Mouse (Mus musculus): Measurements from ENCODE around the gene Ephx4. TPM values are rescaled to one million over a fixed set of nuclear protein-coding genes. Genes with fewer than 3 reads are reported as not detected.
"Not testable (repeated sequence)": the region's sequence is repeated elsewhere in the genome, so short reads cannot be mapped to it uniquely, and the experiment has no call there.

Ephx4 gene
- total and polyA plus RNA-seq, 2 experiments from 2014 or later = 3.4 to 3.8 TPM

DNA sequence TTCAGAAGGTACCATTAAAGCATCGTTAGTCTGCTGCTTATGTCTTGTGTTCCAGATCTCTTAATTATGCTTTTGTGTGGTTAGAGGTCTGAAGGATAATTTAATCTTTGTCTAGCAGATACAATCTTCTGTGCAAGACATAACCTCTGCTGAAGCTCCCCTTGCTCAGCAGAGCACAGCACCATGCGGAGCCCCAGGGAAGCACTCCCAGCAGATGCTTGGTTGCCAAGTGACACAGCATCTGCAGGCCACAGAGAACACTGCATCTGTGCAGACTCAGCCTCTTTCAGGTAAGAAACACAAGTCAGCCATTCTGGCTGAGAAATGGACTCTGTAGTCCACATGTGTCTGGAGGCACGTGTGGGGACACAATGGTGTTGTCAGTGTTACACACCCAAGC is 32.5 kb upstream of the Ephx4 start:
- peak; percentile 17 for DNase-seq (ENCODE audit: low spot score)
- TF ChIP-seq CTCF (IDR thresholded peaks at IDR 0.05) = no peak

GRCm38 (mm10) chr5:107371335-107371734 is 31.2 kb upstream of the Ephx4 start:
- no peak for ATAC-seq (ENCODE audit: low FRiP score)
- 91% methylated on average over 5 of the region's 5 CpGs for WGBS
- H3K36me3 ChIP-seq (ENCODE audit: insufficient read depth, low read length) = peaks cover 10% of the 10 kb centered on the region; the same call in 1 of the 2 replicates
- no peak overlapping the region for H3K4me2 ChIP-seq (ENCODE audit: low read depth, low read length, poor library complexity, severe bottlenecking)
- H3K9ac ChIP-seq (replicated peaks; ENCODE audit: low read length, poor library complexity, severe bottlenecking) = no peak overlapping the region
- no peak overlapping the region for H3K4me3 ChIP-seq (ENCODE audit: low read depth, low read length)
- H3K27me3 ChIP-seq (ENCODE audit: insufficient read depth, low read length) = no peaks in the 10 kb centered on the region
- no peaks in the 10 kb centered on the region for H3K9me3 ChIP-seq (ENCODE audit: low read length)
- H3K4me1 ChIP-seq (ENCODE audit: insufficient read depth, low read length) = no peaks in the 10 kb centered on the region
- no peak overlapping the region for H3K27ac ChIP-seq (ENCODE audit: low read depth, low read length)
- DNase-seq (ENCODE audit: low spot score) = no peak
- no peak for TF ChIP-seq CTCF (IDR thresholded peaks at IDR 0.05)

More for the DNA sequence above, 32.5 kb upstream of the Ephx4 start:
- ATAC-seq (ENCODE audit: low FRiP score) = no peak
- Histone ChIP-seq H3K27me3 (ENCODE audit: insufficient read depth, low read length) (no peaks in the 10 kb centered on the region), H3K4me2 (ENCODE audit: low read depth, low read length, poor library complexity, severe bottlenecking) (no peak overlapping the region), H3K4me1 (ENCODE audit: insufficient read depth, low read length) (no peaks in the 10 kb centered on the region), H3K36me3 (ENCODE audit: insufficient read depth, low read length) (peaks cover 10% of the 10 kb centered on the region; the same call in 1 of the 2 replicates), H3K9me3 (ENCODE audit: low read length) (no peaks in the 10 kb centered on the region), H3K4me3 (ENCODE audit: low read depth, low read length) (no peak overlapping the region), H3K27ac (ENCODE audit: low read depth, low read length) (no peak overlapping the region), H3K9ac (replicated peaks; ENCODE audit: low read length, poor library complexity, severe bottlenecking) (no peak overlapping the region)
- WGBS = 63% methylated on average over 3 of the region's 3 CpGs

GRCm38 (mm10) chr5:107373256-107373655 is 29.3 kb upstream of the Ephx4 start:
- no peak overlapping the region for H3K4me3 ChIP-seq (ENCODE audit: low read depth, low read length)
- H3K27me3 ChIP-seq (ENCODE audit: insufficient read depth, low read length) = no peaks in the 10 kb centered on the region
- H3K36me3 ChIP-seq (ENCODE audit: insufficient read depth, low read length) = peaks cover 12% of the 10 kb centered on the region; the same call in 1 of the 2 replicates
- no peaks in the 10 kb centered on the region for H3K4me1 ChIP-seq (ENCODE audit: insufficient read depth, low read length)
- no peak for TF ChIP-seq CTCF (IDR thresholded peaks at IDR 0.05)
- no peak overlapping the region for H3K4me2 ChIP-seq (ENCODE audit: low read depth, low read length, poor library complexity, severe bottlenecking)
- no peak overlapping the region for H3K9ac ChIP-seq (replicated peaks; ENCODE audit: low read length, poor library complexity, severe bottlenecking)
- no peak overlapping the region for H3K27ac ChIP-seq (ENCODE audit: low read depth, low read length)
- DNase-seq (ENCODE audit: low spot score) (no peak), ATAC-seq (ENCODE audit: low FRiP score) (no peak)
- no peaks in the 10 kb centered on the region for H3K9me3 ChIP-seq (ENCODE audit: low read length)
- WGBS = 84% methylated on average over 4 of the region's 4 CpGs

DNA sequence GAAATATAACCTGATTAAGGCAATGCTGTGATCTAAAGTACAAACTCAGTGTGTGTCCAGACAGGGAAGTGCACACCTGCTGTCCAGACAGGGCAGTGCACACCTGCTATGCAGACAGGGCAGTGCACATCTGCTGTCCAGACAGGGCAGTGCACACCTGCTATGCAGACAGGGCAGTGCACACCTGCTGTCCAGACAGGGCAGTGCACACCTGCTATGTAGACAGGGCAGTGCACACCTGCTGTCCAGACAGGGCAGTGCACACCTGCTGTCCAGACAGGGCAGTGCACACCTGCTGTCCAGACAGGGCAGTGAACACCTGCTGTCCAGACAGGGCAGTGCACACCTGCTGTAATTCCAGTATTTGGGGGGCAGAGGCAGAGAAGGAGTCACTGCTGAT is 16.1 kb upstream of the Ephx4 start:
- H3K4me2 ChIP-seq (ENCODE audit: low read depth, low read length, poor library complexity, severe bottlenecking); H3K4me1 ChIP-seq (ENCODE audit: insufficient read depth, low read length); DNase-seq (ENCODE audit: low spot score); H3K36me3 ChIP-seq (ENCODE audit: insufficient read depth, low read length); H3K9ac ChIP-seq (replicated peaks; ENCODE audit: low read length, poor library complexity, severe bottlenecking); H3K9me3 ChIP-seq (ENCODE audit: low read length); H3K4me3 ChIP-seq (ENCODE audit: low read depth, low read length); H3K27me3 ChIP-seq (ENCODE audit: insufficient read depth, low read length); H3K27ac ChIP-seq (ENCODE audit: low read depth, low read length); ATAC-seq (ENCODE audit: low FRiP score): not testable (repeated sequence)
- TF ChIP-seq CTCF (IDR thresholded peaks at IDR 0.05) = peak; percentile 21

DNA sequence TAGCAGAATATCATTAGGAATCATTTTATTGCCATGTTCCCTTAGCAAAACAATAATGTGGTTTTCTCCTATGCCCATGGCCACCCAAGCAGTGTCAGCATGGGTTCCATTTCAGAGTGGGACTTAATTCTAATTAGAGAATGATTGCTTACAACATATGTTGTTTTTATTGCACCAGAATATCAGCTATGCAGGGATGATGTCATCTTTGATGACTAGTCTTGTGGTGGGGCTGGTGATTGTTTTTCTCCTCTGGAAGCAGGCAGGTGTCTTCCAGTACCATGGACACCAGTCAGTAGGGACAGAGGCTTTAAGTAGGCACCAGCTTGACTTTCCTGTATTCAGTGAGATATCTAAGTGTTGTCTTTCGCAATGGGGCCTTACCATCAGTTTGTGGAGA is 14.7 kb upstream of the Ephx4 start:
- Histone ChIP-seq H3K4me1 (ENCODE audit: insufficient read depth, low read length) (no peaks in the 10 kb centered on the region), H3K9me3 (ENCODE audit: low read length) (no peaks in the 10 kb centered on the region), H3K27me3 (ENCODE audit: insufficient read depth, low read length) (no peaks in the 10 kb centered on the region), H3K9ac (replicated peaks; ENCODE audit: low read length, poor library complexity, severe bottlenecking) (no peak overlapping the region), H3K4me3 (ENCODE audit: low read depth, low read length) (no peak overlapping the region), H3K36me3 (ENCODE audit: insufficient read depth, low read length) (no peaks in the 10 kb centered on the region), H3K4me2 (ENCODE audit: low read depth, low read length, poor library complexity, severe bottlenecking) (no peak overlapping the region), H3K27ac (ENCODE audit: low read depth, low read length) (no peak overlapping the region)
- 97% methylated on average over 1 of the region's 1 CpGs for WGBS
- ATAC-seq (ENCODE audit: low FRiP score) (no peak), DNase-seq (ENCODE audit: low spot score) (no peak)
- TF ChIP-seq CTCF (IDR thresholded peaks at IDR 0.05) = no peak

DNA sequence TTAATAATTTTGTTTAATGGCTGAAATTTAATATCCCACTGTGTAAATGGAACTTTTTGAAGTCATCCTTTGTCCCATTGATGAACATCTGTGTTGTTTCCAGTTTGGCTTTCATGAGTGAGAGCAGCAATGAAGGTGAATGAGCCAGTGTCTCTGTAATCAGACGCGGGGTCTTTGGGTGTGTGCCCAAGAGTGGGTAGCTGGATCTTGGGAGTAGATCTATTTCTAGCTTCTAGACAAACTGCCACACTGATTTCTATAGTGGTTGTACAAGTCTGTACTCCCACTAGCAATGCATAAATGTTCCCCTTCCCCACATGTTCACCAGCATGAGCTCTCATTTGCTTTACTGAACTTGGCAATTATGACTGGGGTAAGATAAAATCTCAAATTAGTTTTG is 13.2 kb upstream of the Ephx4 start:
- H3K9ac ChIP-seq (replicated peaks; ENCODE audit: low read length, poor library complexity, severe bottlenecking) = no peak overlapping the region
- no peak overlapping the region for H3K4me3 ChIP-seq (ENCODE audit: low read depth, low read length)
- no peaks in the 10 kb centered on the region for H3K36me3 ChIP-seq (ENCODE audit: insufficient read depth, low read length)
- 96% methylated on average over 2 of the region's 2 CpGs for WGBS
- H3K27me3 ChIP-seq (ENCODE audit: insufficient read depth, low read length) = no peaks in the 10 kb centered on the region
- H3K4me1 ChIP-seq (ENCODE audit: insufficient read depth, low read length) = no peaks in the 10 kb centered on the region
- no peak overlapping the region for H3K27ac ChIP-seq (ENCODE audit: low read depth, low read length)
- no peak for DNase-seq (ENCODE audit: low spot score)
- H3K4me2 ChIP-seq (ENCODE audit: low read depth, low read length, poor library complexity, severe bottlenecking) = no peak overlapping the region
- ATAC-seq (ENCODE audit: low FRiP score) = no peak
- H3K9me3 ChIP-seq (ENCODE audit: low read length) = no peaks in the 10 kb centered on the region
- no peak for TF ChIP-seq CTCF (IDR thresholded peaks at IDR 0.05)

Data from midbrain, postnatal 0 days (tissue).